Mouse (Mus musculus) urinary bladder, adult 2 months (tissue): Measurements from ENCODE around the gene Iqck. TPM values are rescaled to one million over a fixed set of nuclear protein-coding genes. Genes with fewer than 3 reads are reported as not detected.

Experiments used
- DNase-seq: peaks from one replicate; pipeline ENCODE4 v3.0.0; 2022; ENCODE audit warnings: low spot score
- polyA plus RNA-seq: library from polyadenylated mRNA; depleted of rRNA; stranded (reverse); fragments of >200 nt; gene quantifications from 2 replicates; pipeline ENCODE4 v1.2.3, GENCODE M21; 2012; rRNA removed

Iqck gene
- polyA plus RNA-seq, 1 experiment = 4.3 TPM

- DNase-seq = no peak
Observed at GRCm38 (mm10) chr7:118989275-118989856, 133.8 kb downstream of the Iqck start.

DNA sequence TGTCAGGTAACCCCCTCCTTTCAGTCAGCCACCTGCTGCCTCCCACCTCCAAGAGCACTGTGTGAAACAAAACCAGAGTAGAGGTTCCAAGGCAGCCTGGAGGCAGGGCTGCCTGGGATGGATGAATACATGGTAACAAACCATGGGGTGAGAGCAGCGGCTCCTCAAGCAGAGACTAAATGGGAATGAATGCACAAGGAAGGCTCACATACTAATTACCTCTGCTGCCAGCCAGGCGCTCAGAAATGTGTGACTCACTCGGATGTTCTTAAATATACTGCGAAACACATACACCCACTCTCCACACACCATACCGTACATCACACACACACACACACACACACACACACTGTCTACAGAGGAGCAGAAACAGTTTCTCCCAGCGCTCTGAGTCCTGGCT lies 134.7 kb downstream of the Iqck start:
- DNase-seq = no peak

- DNase-seq = no peak
Observed at GRCm38 (mm10) chr7:118991341-118991884, 135.9 kb downstream of the Iqck start.

- DNase-seq = no peak
Observed at GRCm38 (mm10) chr7:118992080-118992560, 136.6 kb downstream of the Iqck start.

GRCm38 (mm10) chr7:118992623-118993405 lies 137.3 kb downstream of the Iqck start:
- no peak for DNase-seq

DNA sequence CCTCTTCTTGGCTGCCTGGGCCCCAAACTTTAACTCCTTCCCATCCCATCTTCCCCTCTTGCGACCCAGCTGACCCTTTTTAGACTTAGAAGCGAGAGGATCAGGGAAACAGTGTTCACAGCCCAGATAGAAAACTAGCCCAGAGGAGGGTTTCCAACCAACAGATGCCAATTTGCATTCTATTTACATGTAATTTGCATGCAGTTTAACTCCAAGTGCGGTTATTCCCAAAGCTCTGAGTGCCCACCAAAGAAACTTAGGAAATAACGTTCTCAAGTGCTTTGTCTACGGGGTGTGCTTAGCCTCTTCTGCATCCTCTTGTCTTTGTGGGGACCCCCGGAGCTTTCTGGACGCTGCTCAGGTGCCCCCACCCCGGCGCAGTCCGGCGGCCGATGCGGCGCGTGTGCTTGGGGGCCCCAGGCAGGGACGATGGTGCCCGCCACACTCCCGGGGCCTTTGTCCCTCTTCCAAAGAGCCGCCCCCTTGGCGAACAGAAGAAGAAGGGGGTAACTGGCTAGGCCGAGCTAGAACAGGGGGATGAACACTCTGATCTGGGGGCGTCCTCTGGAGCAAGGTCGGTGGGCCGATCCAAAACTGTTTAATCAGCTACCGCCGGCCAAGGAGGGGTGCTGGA lies 138.2 kb downstream of the Iqck start:
- no peak for DNase-seq

- peak; percentile 30 for DNase-seq
Observed at GRCm38 (mm10) chr7:118994231-118994842, 138.8 kb downstream of the Iqck start.

GRCm38 (mm10) chr7:118995007-118995406 lies 139.5 kb downstream of the Iqck start, which contains the start of gene Gprc5b:
Gene Gprc5b (minus strand): TSS chr7:118995211.
- DNase-seq = peak; percentile 69

DNA sequence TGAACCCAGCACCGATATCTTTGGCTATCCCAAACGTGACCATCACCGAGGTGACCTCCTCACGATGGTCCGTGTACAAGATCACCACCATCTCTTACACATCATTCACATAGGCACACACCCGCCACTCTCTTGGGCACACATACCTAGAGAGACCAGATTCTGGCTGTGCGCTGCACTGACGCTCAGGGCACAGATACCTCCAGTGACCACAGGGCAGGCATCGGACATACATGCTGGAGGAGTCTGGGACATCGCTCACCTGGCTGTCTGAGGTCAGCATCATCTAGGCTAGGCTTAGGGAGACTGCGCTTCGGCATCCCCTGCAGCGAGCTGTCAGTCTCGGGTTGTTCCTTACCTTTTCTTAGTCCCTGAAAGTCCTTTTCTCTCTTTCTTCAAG lies 140.1 kb downstream of the Iqck start:
- DNase-seq = no peak

- peak; percentile 49 for DNase-seq
Observed at GRCm38 (mm10) chr7:118996137-118996837, 140.7 kb downstream of the Iqck start.

- no peak for DNase-seq
Observed at GRCm38 (mm10) chr7:118999857-119000256, 144.3 kb downstream of the Iqck start.

DNA sequence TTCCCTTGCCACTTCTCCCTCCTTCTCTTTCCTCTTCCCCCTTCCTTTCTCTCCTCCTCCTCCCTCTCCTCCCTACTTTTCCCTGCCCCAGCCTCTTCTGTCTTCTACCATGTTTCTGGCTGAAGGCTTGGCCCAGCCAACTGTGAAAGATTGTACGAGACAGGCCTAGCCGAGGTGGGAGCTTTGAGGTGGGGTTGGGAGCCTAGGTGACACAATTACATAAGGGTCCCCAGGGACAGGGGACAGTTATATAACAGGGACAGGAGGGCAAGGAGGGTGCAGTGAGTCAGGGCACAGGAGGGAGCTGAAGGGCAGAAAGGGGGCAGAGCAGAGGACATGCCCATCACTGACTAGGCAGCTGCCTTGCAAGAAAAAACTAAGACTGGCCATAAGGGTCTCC lies 146.4 kb downstream of the Iqck start:
- DNase-seq = no peak

DNA sequence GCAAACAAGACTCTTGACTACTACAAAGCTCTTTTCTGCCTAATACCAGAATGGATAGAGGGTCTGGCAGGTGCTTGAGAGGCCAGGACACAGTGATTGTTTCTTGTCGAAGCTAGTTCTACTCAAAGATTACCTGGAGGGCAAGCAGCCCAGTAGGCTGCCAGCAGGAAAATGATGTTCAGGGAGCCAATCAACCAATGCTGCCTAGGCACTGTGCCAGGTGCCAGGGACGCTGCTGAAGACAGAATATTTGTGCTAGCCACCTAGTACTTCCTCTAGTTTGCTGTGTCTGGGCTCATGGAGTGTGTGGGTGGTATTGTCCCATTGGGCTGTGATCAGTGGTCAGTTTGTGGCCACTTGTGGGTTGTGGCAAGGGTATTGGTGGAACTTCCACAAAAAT lies 146.9 kb downstream of the Iqck start:
- no peak for DNase-seq

DNA sequence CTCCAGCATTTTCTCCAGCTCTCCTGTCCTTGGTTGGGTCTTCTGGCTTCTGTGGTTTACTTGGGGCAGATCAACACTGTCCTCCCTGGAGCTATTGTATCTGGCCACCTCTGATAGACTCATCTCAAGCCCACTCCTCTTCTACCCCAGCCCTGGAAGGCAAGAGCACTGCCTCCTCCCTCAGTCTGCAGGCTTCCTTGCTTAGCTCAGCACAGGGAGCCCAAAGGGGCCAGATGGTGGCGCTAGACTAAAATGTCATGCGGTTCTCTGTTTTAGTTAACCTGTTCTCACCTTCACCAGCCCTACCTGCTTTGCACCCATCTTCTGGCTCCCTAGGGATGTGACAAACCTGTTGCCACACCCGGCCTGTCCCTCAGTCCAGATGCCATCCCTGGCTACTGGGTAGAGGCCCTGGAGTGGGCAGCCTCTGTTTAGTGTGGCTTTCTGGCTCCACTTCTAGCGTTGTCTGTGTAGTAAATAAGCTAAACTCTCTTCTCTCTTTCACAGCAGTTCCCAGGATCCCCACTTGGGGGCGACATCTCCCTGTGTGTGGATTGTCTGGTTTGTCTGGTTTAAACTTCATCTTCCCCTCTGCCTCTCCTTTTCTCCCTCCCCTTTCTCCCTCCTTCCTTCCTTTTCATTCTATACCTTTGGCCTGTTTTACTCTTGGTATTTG lies 155.4 kb downstream of the Iqck start:
- DNase-seq = peak; percentile 48

DNA sequence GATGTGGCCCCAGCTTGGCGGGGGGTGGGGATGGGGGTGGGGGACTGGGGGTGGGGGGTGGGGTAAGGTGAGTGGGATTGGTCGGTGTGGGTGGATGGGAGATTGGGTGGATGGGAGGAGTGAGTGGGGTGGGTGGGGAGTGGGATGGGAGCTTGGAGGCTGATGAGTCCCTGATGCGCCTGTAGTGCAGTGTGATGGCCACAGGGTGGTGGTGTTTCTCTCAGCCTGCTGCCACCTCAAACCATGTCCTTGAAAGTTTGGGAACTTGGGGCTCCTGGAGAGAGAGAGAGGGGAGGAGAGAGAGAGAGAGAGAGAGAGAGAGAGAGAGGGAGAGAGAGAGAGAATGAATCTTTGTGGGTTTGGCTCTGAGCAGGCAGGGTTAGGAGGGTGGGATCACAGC lies 160.2 kb downstream of the Iqck start:
- DNase-seq = no peak

DNA sequence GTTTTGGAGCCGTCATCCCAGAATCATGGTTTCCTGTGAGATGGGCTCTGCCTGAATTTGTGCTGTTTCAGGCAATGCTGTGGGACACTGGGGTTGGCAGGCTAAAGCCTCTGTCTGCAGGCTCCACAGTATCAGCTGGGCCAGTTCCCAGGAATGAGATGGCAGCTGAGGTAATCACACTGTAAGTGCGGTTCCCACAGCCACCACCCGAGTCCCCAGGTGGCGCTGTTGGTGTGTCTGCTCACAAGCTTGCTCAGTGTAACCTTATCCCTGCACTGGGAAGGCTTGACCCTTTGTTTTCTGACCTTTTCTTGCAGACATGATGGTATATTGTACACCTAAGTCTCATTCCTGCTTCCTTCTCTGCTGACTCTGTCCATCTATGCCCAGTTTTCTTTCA lies 164.0 kb downstream of the Iqck start:
- DNase-seq = no peak

Other genes starting within 250 kb of the Iqck start
- 126 and 128 TPM in 2 replicates for gene Gde1, start 150.0 kb upstream of the Iqck start, polyA plus RNA-seq
- gene Ccp110, start 143.2 kb upstream of the Iqck start, polyA plus RNA-seq = 9.1 and 11.7 TPM in 2 replicates
- gene Vps35l, start 115.5 kb upstream of the Iqck start, polyA plus RNA-seq = 48.9 and 54.2 TPM in 2 replicates
- 19.2 and 22.0 TPM in 2 replicates for gene Knop1, start 502 bp downstream of the Iqck start, polyA plus RNA-seq
- gene Gprc5b, start 139.5 kb downstream of the Iqck start, polyA plus RNA-seq = 20.9 and 23.1 TPM in 2 replicates